Mouse (Mus musculus) urinary bladder, postnatal 25 days (tissue): Measurements from ENCODE around the gene Dcaf5.
"Not testable (repeated sequence)": the region's sequence is repeated elsewhere in the genome, so short reads cannot be mapped to it uniquely, and the experiment has no call there.

Experiments
- DNase-seq: peaks from one replicate; pipeline ENCODE4 v3.0.0; 2022; ENCODE audit warnings: low spot score

Dcaf5 gene

DNA sequence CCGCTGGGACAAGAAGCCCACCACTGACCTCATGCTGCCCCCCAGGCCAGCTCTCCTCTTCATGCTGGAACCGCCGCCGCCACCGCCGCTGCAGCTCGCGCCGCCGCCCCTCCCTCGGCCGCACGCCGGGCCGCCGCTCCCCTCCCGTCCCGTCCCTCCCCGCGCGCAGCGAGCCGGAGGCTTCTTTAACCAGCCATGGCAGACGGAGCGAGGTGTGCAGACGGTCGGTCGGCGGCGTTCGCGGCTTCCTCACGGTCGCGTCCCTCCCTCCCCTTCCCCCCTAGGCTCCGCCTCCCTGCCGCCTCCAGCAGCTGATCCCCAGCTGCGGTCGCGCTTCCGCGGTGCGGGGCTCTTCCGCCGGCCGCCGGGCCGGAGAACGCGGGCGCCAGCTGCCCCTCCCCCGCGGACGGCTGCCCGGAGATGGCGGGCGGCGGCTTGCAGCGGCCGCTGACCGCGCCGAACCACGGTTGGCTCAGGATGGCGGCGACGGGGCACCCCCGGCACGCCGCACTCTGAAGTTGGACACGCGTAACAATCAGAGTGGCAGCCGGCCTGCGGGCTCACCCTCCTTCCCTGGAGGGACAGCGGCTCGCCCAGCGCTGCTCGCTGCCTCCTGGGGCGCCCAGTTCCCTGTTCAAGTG, at the start of gene Dcaf5:
Dcaf5 (minus strand) TSS at position 266 of the 641 bp plus-strand sequence.
- peak; percentile 58 for DNase-seq

DNA sequence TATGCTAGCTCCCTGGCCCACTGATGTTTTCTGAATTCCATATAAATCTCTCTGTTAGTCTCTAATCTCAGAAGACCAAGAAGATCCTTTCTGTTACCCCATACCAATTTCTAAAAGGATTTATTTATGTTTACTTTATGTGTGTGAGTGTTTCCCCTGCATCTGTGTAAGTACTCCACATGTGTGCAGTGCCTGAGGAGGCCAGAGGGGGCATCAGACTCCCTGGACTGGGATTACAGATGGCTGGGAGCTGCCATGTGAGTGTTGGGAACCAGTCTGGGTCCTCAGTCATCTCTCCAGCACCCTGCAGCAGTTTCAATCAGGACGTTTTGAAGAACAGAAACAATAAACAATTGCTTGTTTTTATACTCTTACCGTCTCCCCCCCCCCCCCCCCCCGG, 47.0 kb upstream of the Dcaf5 start:
- DNase-seq, result no peak

- no peak for DNase-seq
Observed at GRCm38 (mm10) chr12:80479986-80480385, 43.6 kb upstream of the Dcaf5 start.

GRCm38 (mm10) chr12:80473731-80474130, 37.3 kb upstream of the Dcaf5 start:
- DNase-seq, result no peak

DNA sequence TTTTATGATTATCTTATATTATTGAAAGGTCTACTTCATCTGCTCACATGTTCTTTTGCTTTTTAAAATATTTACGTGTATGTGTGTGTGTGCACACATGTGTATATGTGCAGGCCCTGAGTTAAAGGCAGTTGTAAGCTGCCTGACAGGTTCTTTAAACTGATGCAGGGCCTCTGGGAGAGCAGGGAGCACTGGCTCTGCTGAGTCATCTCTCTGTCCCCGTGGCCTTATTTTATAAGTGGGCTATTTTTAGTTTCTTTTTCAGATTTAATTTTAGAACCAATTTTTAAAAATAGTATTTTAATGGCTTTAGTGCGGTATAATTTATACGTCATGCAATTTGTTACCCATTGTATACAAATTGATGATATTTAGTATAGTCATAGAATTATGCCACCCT, 35.5 kb upstream of the Dcaf5 start:
- no peak for DNase-seq

DNA sequence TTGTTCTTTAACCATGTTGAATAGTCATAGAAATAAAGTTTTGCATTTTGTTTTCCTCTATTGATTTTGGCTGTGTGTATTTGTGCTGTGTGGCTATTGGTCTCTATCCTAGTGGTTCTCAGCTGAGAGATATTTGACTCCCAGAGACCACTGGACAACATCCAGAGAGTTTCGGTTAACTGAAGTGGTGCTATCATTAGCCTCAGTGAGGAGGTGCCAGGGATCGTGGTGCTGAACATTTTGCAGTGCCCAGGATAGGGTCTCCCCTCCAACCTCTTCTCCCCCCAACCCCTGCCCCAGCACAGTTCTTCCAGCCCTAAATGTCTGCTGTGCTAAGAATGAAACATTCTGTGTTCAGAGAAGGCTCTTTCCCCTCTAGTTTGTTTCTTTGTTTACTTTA, 33.8 kb upstream of the Dcaf5 start:
- no peak for DNase-seq

GRCm38 (mm10) chr12:80463666-80464269, 27.4 kb upstream of the Dcaf5 start:
- no peak for DNase-seq

DNA sequence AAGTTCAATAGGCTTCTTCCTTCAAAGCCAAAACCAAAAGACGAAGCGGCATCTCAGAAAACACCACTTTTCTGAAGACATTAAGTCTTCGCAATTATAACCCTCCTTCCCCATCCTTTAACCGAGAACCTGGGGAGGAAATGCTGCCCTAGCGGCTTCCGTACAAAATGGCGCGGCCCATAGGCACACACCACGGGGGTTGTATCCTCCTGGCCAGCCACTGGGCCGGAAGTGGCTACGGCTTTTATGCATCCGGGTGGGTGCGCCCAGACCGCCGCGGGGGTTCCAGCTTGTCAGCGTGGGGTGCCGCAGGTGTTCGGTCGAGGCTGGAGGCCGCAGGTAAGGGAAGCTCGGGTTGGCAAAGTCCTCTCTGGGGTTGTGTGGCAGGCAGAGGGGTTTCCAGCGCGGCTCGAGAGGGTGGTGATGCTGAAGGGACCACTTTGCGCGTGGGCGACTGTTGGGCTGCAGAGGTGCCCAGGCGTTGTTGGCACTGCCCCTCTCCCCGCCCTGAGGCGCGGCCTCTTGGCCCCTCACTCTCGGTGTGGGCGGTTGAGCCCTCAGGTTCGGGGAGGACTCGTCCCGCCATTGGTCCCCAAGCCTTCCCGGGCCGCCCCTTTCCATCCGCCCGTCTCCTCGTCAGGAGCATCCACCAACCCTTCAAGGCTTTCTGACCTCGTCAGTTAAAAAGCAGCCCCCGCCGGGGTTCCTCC, 26.7 kb upstream of the Dcaf5 start, which contains the start of gene Exd2:
Exd2 (plus strand) TSS at position 154 of the 710 bp plus-strand sequence.
- DNase-seq, result peak; percentile 90

- not testable (repeated sequence) for DNase-seq
Observed at GRCm38 (mm10) chr12:80462292-80462896, 26.0 kb upstream of the Dcaf5 start.

- no peak for DNase-seq
Observed at GRCm38 (mm10) chr12:80458033-80458432, 21.6 kb upstream of the Dcaf5 start.

GRCm38 (mm10) chr12:80453506-80453905, 17.1 kb upstream of the Dcaf5 start:
- no peak for DNase-seq

DNA sequence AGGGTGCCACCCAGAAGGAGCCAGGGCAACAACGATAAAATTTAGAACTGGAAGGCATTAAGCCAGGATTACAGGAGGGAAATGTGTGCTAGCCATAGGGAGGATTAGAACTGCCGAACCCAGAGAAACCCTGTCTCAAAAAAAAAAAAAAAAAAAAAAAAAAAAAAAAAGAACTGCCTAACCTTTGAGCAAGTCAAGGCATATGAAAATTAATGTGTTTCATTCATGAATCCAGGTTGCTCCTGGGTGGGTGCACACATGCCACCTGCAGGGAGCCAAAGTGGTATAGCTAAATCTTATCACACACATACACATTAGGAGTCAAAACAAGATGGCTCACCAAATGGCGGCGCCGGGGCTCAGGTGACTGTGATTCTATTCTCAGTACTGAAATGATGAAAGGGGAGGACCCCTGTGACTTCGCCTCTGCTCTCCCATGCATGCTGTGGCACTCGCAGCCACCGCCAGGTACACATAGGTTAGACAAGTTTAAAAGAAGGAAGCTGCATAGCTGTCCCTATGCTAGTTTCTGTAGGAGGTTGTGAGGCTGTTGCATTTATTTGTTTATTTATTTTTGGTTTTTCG, 8.2 kb upstream of the Dcaf5 start:
- no peak for DNase-seq

DNA sequence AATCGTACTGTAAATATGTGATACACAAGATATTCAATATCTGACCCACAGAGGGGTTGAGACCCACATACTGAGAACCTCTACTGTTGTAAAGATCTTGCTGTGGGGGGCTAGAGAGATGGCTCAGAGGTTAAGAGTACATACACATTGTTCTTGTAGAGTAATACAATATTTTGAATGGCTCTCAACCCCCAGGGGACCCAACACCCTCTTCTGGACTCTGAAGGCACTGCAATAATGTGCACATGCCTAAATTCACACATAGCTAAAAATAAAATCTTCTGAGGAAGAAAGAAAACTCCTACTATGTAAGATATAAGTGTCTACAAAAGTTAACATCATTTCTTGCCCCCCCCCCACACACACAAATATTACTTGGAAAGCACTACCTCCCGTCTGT, 4.6 kb upstream of the Dcaf5 start:
- DNase-seq, result no peak

GRCm38 (mm10) chr12:80437051-80437675, 762 bp upstream of the Dcaf5 start:
- DNase-seq, result no peak

DNA sequence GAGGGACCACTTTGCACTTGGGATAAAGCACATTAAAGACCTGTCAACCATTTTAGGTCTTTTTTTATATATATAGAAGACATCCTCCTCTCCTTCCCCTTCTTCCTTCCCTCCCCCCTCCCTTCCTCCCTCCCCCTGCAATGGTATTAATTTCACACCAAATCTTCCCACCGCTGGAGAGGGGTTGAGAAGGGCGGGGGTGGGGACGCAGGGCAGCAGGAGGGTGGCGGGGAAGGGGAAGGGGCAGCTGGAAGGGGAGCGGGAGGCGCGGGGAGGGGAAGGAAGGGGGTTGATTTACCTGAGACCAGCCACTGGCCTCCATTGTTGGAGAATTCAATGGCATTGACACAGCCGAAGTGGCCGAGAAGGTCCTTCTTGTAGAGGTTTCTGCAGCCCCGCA, 514 bp downstream of the Dcaf5 start:
- DNase-seq, result no peak

DNA sequence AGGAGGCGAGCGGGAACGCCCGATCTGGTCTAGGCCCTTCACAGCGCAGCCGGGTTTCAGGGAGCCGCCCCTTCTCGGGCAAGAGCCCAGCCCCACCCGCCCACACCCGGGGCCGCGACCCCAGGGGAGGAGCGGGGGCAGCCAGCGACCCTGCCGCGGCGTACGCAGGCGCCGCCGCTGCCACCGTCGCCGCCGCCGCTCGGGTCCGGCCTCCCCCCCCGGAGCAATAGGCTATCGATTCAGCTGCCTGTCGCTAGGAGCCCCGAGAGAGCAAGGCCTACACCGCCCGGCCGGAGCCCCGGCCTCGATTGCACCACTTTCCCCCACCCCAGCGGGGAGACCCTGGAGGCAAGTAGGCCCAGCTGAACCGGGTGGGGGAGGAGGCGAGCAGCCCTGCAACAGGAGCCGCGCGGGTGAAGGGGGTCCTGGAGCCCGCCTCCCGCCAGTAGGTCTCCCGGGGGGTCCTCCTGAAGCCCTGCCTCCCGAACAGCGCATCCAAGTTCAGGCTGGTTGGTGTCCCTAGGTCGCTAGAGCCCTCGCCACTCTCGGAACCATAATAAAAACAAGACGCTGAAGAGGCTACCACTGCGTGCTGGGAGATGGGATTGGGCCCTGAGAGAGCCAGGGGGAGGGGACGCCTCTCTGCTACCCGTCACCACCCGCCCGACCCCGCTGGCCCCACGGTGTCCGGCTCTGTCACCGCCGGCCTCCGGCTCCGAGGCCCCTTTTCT, 1.3 kb downstream of the Dcaf5 start:
- DNase-seq, result peak; percentile 56

GRCm38 (mm10) chr12:80434601-80434960, 1.8 kb downstream of the Dcaf5 start:
- no peak for DNase-seq

DNA sequence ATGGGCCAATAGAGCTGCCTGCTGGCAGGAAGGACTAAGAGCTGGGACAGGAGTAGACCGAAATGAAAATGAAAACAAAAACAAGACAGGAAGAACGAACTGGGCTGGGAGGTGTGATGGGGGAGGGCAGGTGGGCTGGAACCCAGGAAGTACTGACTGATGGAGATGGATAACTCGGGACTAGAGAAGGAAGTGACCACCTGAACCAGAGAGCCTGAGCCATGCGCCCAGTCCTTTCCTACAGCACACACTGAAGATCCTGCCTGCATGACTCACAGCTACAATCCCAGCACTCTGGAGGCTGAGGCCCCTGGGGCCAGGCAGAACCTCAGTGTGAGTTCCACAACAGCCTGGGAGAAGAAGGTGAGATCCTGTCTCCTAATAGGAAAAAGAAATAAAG, 3.1 kb downstream of the Dcaf5 start:
- DNase-seq, result no peak

- no peak for DNase-seq
Observed at GRCm38 (mm10) chr12:80427683-80428082, 8.7 kb downstream of the Dcaf5 start.

DNA sequence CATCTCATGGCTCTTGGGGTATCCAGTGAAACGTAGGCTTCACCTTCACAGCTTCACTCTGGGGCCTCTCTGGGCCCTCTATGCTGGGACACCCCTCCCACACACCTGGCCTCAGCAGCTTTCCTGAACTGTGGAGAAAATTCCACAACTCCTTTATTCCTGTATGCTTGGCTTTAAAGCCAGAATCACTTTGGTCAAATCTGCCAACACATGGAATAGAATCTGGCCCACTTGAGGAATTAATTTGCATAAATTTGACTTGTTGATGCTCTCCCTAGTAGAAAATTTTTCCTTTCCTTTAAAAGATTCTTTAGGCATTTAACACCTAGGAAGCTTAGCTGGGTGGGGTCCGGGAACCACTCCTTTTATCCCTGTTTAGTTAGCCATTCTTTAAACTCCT, 21.3 kb downstream of the Dcaf5 start:
- no peak for DNase-seq

DNA sequence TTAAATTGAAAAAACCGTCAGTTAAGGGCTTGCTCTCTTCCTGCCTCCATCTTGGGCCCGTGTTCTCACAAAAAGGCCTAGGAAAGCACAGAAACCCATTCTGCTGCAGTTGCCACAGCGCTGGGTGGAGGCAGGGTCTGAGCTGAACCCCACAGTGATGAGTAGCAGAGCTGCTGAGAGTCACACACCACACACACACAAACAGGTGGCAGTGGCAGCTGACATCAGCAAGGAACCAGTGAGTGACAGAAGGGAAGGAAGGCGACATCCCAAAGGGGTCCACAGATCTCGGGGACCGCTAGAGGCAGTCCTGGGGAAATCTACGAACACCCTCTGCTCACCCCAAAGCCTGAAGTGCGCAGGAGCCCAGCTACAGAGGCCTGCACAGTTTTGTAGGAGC, 25.5 kb downstream of the Dcaf5 start:
- no peak for DNase-seq
